Mouse (Mus musculus): ENCODE measurements around the gene Galns.

Galns gene

GRCm38 (mm10) chr8:122611295-122612133 lies at the start of gene Galns, which contains the start of gene Trappc2l:
Gene Galns (minus strand): TSS chr8:122611463.
Gene Trappc2l (plus strand): TSS chr8:122611640.
- DNase-seq, result peak; percentile 93

GRCm38 (mm10) chr8:122660022-122660421 lies 48.8 kb upstream of the Galns start:
- no peak for DNase-seq

- no peak for DNase-seq
These were observed 47.5 kb upstream of the Galns start for GRCm38 (mm10) chr8:122658807-122659160.

GRCm38 (mm10) chr8:122658149-122658806 lies 47.0 kb upstream of the Galns start:
- DNase-seq, result no peak

GRCm38 (mm10) chr8:122656056-122656999 lies 45.1 kb upstream of the Galns start:
- DNase-seq, result no peak

GRCm38 (mm10) chr8:122654768-122655167 lies 43.5 kb upstream of the Galns start:
- no peak for DNase-seq

GRCm38 (mm10) chr8:122652643-122653042 lies 41.4 kb upstream of the Galns start:
- DNase-seq, result no peak

GRCm38 (mm10) chr8:122651326-122651921 lies 40.2 kb upstream of the Galns start:
- DNase-seq, result no peak

GRCm38 (mm10) chr8:122648192-122648970 lies 37.1 kb upstream of the Galns start:
- DNase-seq, result no peak

GRCm38 (mm10) chr8:122646337-122646736 lies 35.1 kb upstream of the Galns start:
- no peak for DNase-seq

GRCm38 (mm10) chr8:122644175-122644954 lies 33.1 kb upstream of the Galns start:
- DNase-seq, result no peak

- DNase-seq, result peak; percentile 56
These were observed 30.8 kb upstream of the Galns start for GRCm38 (mm10) chr8:122642071-122642470.

- peak; percentile 76 for DNase-seq
These were observed 30.1 kb upstream of the Galns start for GRCm38 (mm10) chr8:122641406-122641805.

- DNase-seq, result no peak
These were observed 29.6 kb upstream of the Galns start for GRCm38 (mm10) chr8:122640825-122641224.

- no peak for DNase-seq
These were observed 28.4 kb upstream of the Galns start for GRCm38 (mm10) chr8:122639521-122640248.

- no peak for DNase-seq
These were observed 27.3 kb upstream of the Galns start for GRCm38 (mm10) chr8:122638601-122639000.

- no peak for DNase-seq
These were observed 26.0 kb upstream of the Galns start for GRCm38 (mm10) chr8:122637230-122637629.

- DNase-seq, result peak; percentile 48
These were observed 25.5 kb upstream of the Galns start for GRCm38 (mm10) chr8:122636803-122637175.

GRCm38 (mm10) chr8:122635878-122636802 lies 24.9 kb upstream of the Galns start:
- DNase-seq, result no peak
